Mouse (Mus musculus) adrenal gland, adult 8-10 months (tissue): ENCODE data around the gene Fam208a. TPM values are rescaled to one million over a fixed set of nuclear protein-coding genes. Genes with fewer than 3 reads are reported as not detected.
A peak's percentile ranks its signal among the peaks of the same experiment; 100 is the strongest.

Experiments
- DNase-seq: peaks from one replicate; pipeline ENCODE4 v3.0.0; 2022
- microRNA-seq, 2 experiments: library from miRNA; unstranded; fragments of <30 nt; microRNA quantifications; one replicate each; pipeline ENCODE4 v1.2.0; 2022
- total RNA-seq, 4 experiments: library from RNA; stranded (reverse); gene quantifications; 2 replicates each; pipeline ENCODE4 v1.2.4; 2022

Fam208a gene
- total RNA-seq, 4 experiments from 2014 or later: 22.5 to 32.3 (median 26.7) TPM

GRCm38 (mm10) chr14:27422301-27422700 is 6.3 kb upstream of the Fam208a start:
- no peak for DNase-seq

GRCm38 (mm10) chr14:27428973-27429711 is 508 bp downstream of the Fam208a start:
- peak; percentile 85 for DNase-seq

GRCm38 (mm10) chr14:27430280-27430679 is 1.6 kb downstream of the Fam208a start:
- no peak for DNase-seq

GRCm38 (mm10) chr14:27432064-27432463 is 3.4 kb downstream of the Fam208a start:
- DNase-seq: no peak

- DNase-seq: no peak
These were observed 7.5 kb downstream of the Fam208a start for GRCm38 (mm10) chr14:27436116-27436515.

GRCm38 (mm10) chr14:27436826-27437225 is 8.2 kb downstream of the Fam208a start:
- DNase-seq: no peak

GRCm38 (mm10) chr14:27440921-27441320 is 12.3 kb downstream of the Fam208a start:
- no peak for DNase-seq

GRCm38 (mm10) chr14:27444851-27445281 is 16.2 kb downstream of the Fam208a start:
- DNase-seq: no peak

GRCm38 (mm10) chr14:27446963-27447362 is 18.3 kb downstream of the Fam208a start:
- DNase-seq: no peak

GRCm38 (mm10) chr14:27491399-27491798 is 62.8 kb downstream of the Fam208a start:
- no peak for DNase-seq

GRCm38 (mm10) chr14:27493516-27493915 is 64.9 kb downstream of the Fam208a start:
- no peak for DNase-seq

GRCm38 (mm10) chr14:27501096-27501495 is 72.5 kb downstream of the Fam208a start:
- no peak for DNase-seq

- peak; percentile 96 for DNase-seq
These were observed 79.4 kb downstream of the Fam208a start, which contains the start of gene Ccdc66 for GRCm38 (mm10) chr14:27507894-27508643. Gene Ccdc66 (minus strand): TSS chr14:27508460.

GRCm38 (mm10) chr14:27508644-27509301 is 80.1 kb downstream of the Fam208a start:
- DNase-seq: no peak

GRCm38 (mm10) chr14:27524541-27524940 is 95.9 kb downstream of the Fam208a start:
- no peak for DNase-seq

Small RNA genes within 50 kb of the gene (microRNA-seq; reads per million reads assigned to microRNA genes)
- gene Gm23633: 0 reads per million in 2 experiments

Other genes starting within 250 kb of the Fam208a start
- gene Ccdc66, start 79.6 kb downstream of the Fam208a start, total RNA-seq: 10 to 100 TPM in 2 of 4 experiments, 1 to 10 TPM in 2; 7.7 to 14.5 (median 11.0) TPM
- 10 to 100 TPM in 3 of 4 experiments, 1 to 10 TPM in 1; 6.6 to 15.9 (median 11.0) TPM for gene Erc2, start 193.6 kb downstream of the Fam208a start, total RNA-seq